Mouse (Mus musculus): Measurements from ENCODE around the gene Jmjd6. TPM values are rescaled to one million over a fixed set of nuclear protein-coding genes. Genes with fewer than 3 reads are reported as not detected.

The Jmjd6 gene
- polyA plus RNA-seq, 1 experiment: 46.3 TPM

- Histone ChIP-seq H3K4me1 (replicated peaks; ENCODE audit: control insufficient read depth, insufficient read depth, low read length) (peaks cover 29% of the 10 kb centered on the region), H3K27ac (ENCODE audit: control insufficient read depth, insufficient read depth, low read length) (no peak overlapping the region), H3K27me3 (ENCODE audit: control insufficient read depth, insufficient read depth, low read length) (no peaks in the 10 kb centered on the region), H3K36me3 (ENCODE audit: control insufficient read depth, insufficient read depth, low read length) (no peaks in the 10 kb centered on the region), H3K4me3 (ENCODE audit: control insufficient read depth, insufficient read depth, low read length) (no peak overlapping the region)
- 88% methylated on average over 15 of the region's 15 CpGs for WGBS
- TF ChIP-seq CTCF (IDR thresholded peaks at IDR 0.05; ENCODE audit: borderline replicate concordance, control insufficient read depth, extremely low read depth, insufficient read depth, low read length, poor library complexity): no peak
- no peak for DNase-seq
Observed at GRCm38 (mm10) chr11:116806136-116807071, 36.8 kb downstream of the Jmjd6 start.

- no peak for DNase-seq
- no peak overlapping the region for H3K27ac ChIP-seq (ENCODE audit: control insufficient read depth, insufficient read depth, low read length)
- TF ChIP-seq POLR2A (IDR thresholded peaks at IDR 0.05; ENCODE audit: control insufficient read depth, extremely low read depth, insufficient read depth, low read length, poor library complexity) (no peak), CTCF (IDR thresholded peaks at IDR 0.05; ENCODE audit: borderline replicate concordance, control insufficient read depth, extremely low read depth, insufficient read depth, low read length, poor library complexity) (no peak)
- H3K27me3 ChIP-seq (ENCODE audit: control insufficient read depth, insufficient read depth, low read length): no peaks in the 10 kb centered on the region
- H3K4me1 ChIP-seq (replicated peaks; ENCODE audit: control insufficient read depth, insufficient read depth, low read length): peaks cover 16% of the 10 kb centered on the region
- 36% methylated on average over 5 of the region's 5 CpGs for WGBS
- H3K4me3 ChIP-seq (ENCODE audit: control insufficient read depth, insufficient read depth, low read length): no peak overlapping the region
- no peaks in the 10 kb centered on the region for H3K36me3 ChIP-seq (ENCODE audit: control insufficient read depth, insufficient read depth, low read length)
Observed at GRCm38 (mm10) chr11:116802709-116803108, 40.5 kb downstream of the Jmjd6 start.

GRCm38 (mm10) chr11:116801106-116801505 lies 42.1 kb downstream of the Jmjd6 start:
- Histone ChIP-seq H3K4me1 (replicated peaks; ENCODE audit: control insufficient read depth, insufficient read depth, low read length) (peaks cover 16% of the 10 kb centered on the region), H3K36me3 (ENCODE audit: control insufficient read depth, insufficient read depth, low read length) (no peaks in the 10 kb centered on the region), H3K4me3 (ENCODE audit: control insufficient read depth, insufficient read depth, low read length) (no peak overlapping the region), H3K27me3 (ENCODE audit: control insufficient read depth, insufficient read depth, low read length) (no peaks in the 10 kb centered on the region), H3K27ac (ENCODE audit: control insufficient read depth, insufficient read depth, low read length) (no peak overlapping the region)
- TF ChIP-seq CTCF (IDR thresholded peaks at IDR 0.05; ENCODE audit: borderline replicate concordance, control insufficient read depth, extremely low read depth, insufficient read depth, low read length, poor library complexity) (no peak), POLR2A (IDR thresholded peaks at IDR 0.05; ENCODE audit: control insufficient read depth, extremely low read depth, insufficient read depth, low read length, poor library complexity) (no peak)
- 85% methylated on average over 5 of the region's 5 CpGs for WGBS
- no peak for DNase-seq

GRCm38 (mm10) chr11:116799364-116799763 lies 43.9 kb downstream of the Jmjd6 start:
- no peak for DNase-seq
- H3K27ac ChIP-seq (ENCODE audit: control insufficient read depth, insufficient read depth, low read length): no peak overlapping the region
- 96% methylated on average over 5 of the region's 5 CpGs for WGBS

More at GRCm38 (mm10) chr11:116799364-116799763, 43.9 kb downstream of the Jmjd6 start:
- TF ChIP-seq CTCF (IDR thresholded peaks at IDR 0.05; ENCODE audit: borderline replicate concordance, control insufficient read depth, extremely low read depth, insufficient read depth, low read length, poor library complexity): no peak
- TF ChIP-seq POLR2A (IDR thresholded peaks at IDR 0.05; ENCODE audit: control insufficient read depth, extremely low read depth, insufficient read depth, low read length, poor library complexity): no peak
- Histone ChIP-seq H3K27me3 (ENCODE audit: control insufficient read depth, insufficient read depth, low read length) (no peaks in the 10 kb centered on the region), H3K4me3 (ENCODE audit: control insufficient read depth, insufficient read depth, low read length) (no peak overlapping the region), H3K36me3 (ENCODE audit: control insufficient read depth, insufficient read depth, low read length) (no peaks in the 10 kb centered on the region), H3K4me1 (replicated peaks; ENCODE audit: control insufficient read depth, insufficient read depth, low read length) (peaks cover 11% of the 10 kb centered on the region)

Other genes with a start within 250 kb of the Jmjd6 start
- 40.8 and 44.4 TPM in 2 replicates for gene Rhbdf2, start 216.4 kb downstream of the Jmjd6 start, polyA plus RNA-seq (2012; rRNA removed)
- 0.36 and 0.97 TPM in 2 replicates for gene Prcd, start 189.9 kb downstream of the Jmjd6 start, polyA plus RNA-seq (2012; rRNA removed)
- gene Cygb, start 189.1 kb downstream of the Jmjd6 start, polyA plus RNA-seq (2012; rRNA removed): 9.4 and 14.0 TPM in 2 replicates
- gene St6galnac1, start 67.9 kb downstream of the Jmjd6 start, polyA plus RNA-seq (2012; rRNA removed): 0.30 and 0.34 TPM in 2 replicates
- 8.6 and 14.2 TPM in 2 replicates for gene Mxra7, start 15.4 kb downstream of the Jmjd6 start, polyA plus RNA-seq (2012; rRNA removed)
- gene Mettl23, start 171 bp downstream of the Jmjd6 start, polyA plus RNA-seq (2012; rRNA removed): 69.9 and 82.6 TPM in 2 replicates
- gene Mfsd11, start 9.0 kb upstream of the Jmjd6 start, polyA plus RNA-seq (2012; rRNA removed): 32.9 and 33.0 TPM in 2 replicates
- gene Srsf2, start 9.6 kb upstream of the Jmjd6 start, polyA plus RNA-seq (2012; rRNA removed): 1,171 and 1,772 TPM in 2 replicates
- 6.1 and 6.4 TPM in 2 replicates for gene Mgat5b, start 75.4 kb upstream of the Jmjd6 start, polyA plus RNA-seq (2012; rRNA removed)